9 mouse cellular contexts compared by ENCODE assay signal in genomic region chr11:107982225-107982896, GRCm38 (mm10).
DNase-seq lines count a peak whose midpoint lies in the region; ATAC-seq and TF ChIP-seq lines count a peak whose summit lies in the region.
"Had no signal": no experiment of that assay in that cellular context is flagged by ENCODE, and none has a peak within 500 bp of the region (broad histone marks: within the 10 kb centered on the region; RNA-seq: fewer than 3 reads in every experiment).

No protein-coding gene starts in this region.

- peak; percentile 40 for DNase-seq in kidney, adult 18-20 months
- no peak for DNase-seq in kidney, adult 11 months
- DNase-seq in cerebellum, adult 18-20 months = peak; percentile 39 to 53
- DNase-seq in kidney, postnatal 0 days (ENCODE audit: low spot score) = peak; percentile 82
- DNase-seq in liver, embryonic 11.5 days (ENCODE audit: low spot score) = peak; percentile 56
- DNase-seq: liver, embryonic 13.5 days had no signal

- WGBS in forebrain, embryonic 13.5 days = 21% methylated on average over 16 of the region's 16 CpGs
- WGBS in kidney, postnatal 0 days = 20% methylated on average over 16 of the region's 16 CpGs
- WGBS in liver, embryonic 11.5 days = 44% methylated on average over 16 of the region's 16 CpGs
- 8% methylated on average over 16 of the region's 16 CpGs for WGBS in olfactory bulb, adult 2 months

- H3K36me3 ChIP-seq in forebrain, embryonic 13.5 days (ENCODE audit: poor library complexity, severe bottlenecking) = no peaks in the 10 kb centered on the region
- H3K36me3 ChIP-seq in kidney, postnatal 0 days (ENCODE audit: insufficient read depth, low read length) = no peaks in the 10 kb centered on the region
- H3K36me3 ChIP-seq in liver, embryonic 11.5 days (ENCODE audit: control insufficient read depth, insufficient read depth, low read length) = no peaks in the 10 kb centered on the region
- H3K36me3 ChIP-seq: liver, embryonic 13.5 days had no signal

- peaks cover 11% of the 10 kb centered on the region for H3K27me3 ChIP-seq in forebrain, embryonic 13.5 days
- no peaks in the 10 kb centered on the region for H3K27me3 ChIP-seq in kidney, postnatal 0 days (ENCODE audit: insufficient read depth, low read length)
- H3K27me3 ChIP-seq in liver, embryonic 11.5 days (replicated peaks; ENCODE audit: control insufficient read depth, insufficient read depth, low read length) = no peaks in the 10 kb centered on the region
- H3K27me3 ChIP-seq: liver, embryonic 13.5 days had no signal

- H3K4me2 ChIP-seq in forebrain, embryonic 13.5 days = no peak overlapping the region
- H3K4me2 ChIP-seq in kidney, postnatal 0 days (ENCODE audit: low read length) = no peak overlapping the region
- no peak overlapping the region for H3K4me2 ChIP-seq in liver, embryonic 11.5 days
- H3K4me2 ChIP-seq: liver, embryonic 13.5 days had no signal

- ATAC-seq in forebrain, embryonic 13.5 days = peak; percentile 82
- ATAC-seq in kidney, postnatal 0 days (replicated peaks; ENCODE audit: low FRiP score, low read depth) = no peak
- ATAC-seq in liver, embryonic 11.5 days (replicated peaks; ENCODE audit: low FRiP score) = no peak
- ATAC-seq in erythroid progenitor cell, adult 5-6 weeks (replicated peaks; ENCODE audit: low FRiP score, poor library complexity, severe bottlenecking) = no peak

- H3K4me3 ChIP-seq in forebrain, embryonic 13.5 days = no peak overlapping the region
- no peak overlapping the region for H3K4me3 ChIP-seq in kidney, postnatal 0 days (replicated peaks; ENCODE audit: low read depth, low read length)
- H3K4me3 ChIP-seq in liver, embryonic 11.5 days (ENCODE audit: low read depth, low read length) = no peak overlapping the region
- no peak overlapping the region for H3K4me3 ChIP-seq in olfactory bulb, adult 2 months (ENCODE audit: insufficient read depth, low read depth, low read length)
- H3K4me3 ChIP-seq: liver, embryonic 13.5 days had no signal

- peak; percentile 87 for TF ChIP-seq CTCF in kidney, postnatal 0 days (IDR thresholded peaks at IDR 0.05; ENCODE audit: low read depth)
- TF ChIP-seq CTCF in olfactory bulb, adult 2 months (IDR thresholded peaks at IDR 0.05; ENCODE audit: insufficient read depth, low read depth, low read length) = peak; percentile 98

- H3K9ac ChIP-seq in forebrain, embryonic 13.5 days = no peak overlapping the region
- H3K9ac ChIP-seq in kidney, postnatal 0 days (ENCODE audit: low read depth, low read length) = no peak overlapping the region
- H3K9ac ChIP-seq in liver, embryonic 11.5 days (ENCODE audit: low read depth, low read length) = no peak overlapping the region
- H3K9ac ChIP-seq: liver, embryonic 13.5 days had no signal

- peaks cover 18% of the 10 kb centered on the region for H3K4me1 ChIP-seq in forebrain, embryonic 13.5 days
- no peaks in the 10 kb centered on the region for H3K4me1 ChIP-seq in kidney, postnatal 0 days (replicated peaks; ENCODE audit: insufficient read depth, low read length)
- no peaks in the 10 kb centered on the region; the same call in 1 of the 2 replicates for H3K4me1 ChIP-seq in liver, embryonic 11.5 days (replicated peaks; ENCODE audit: control insufficient read depth, insufficient read depth, low read length)
- H3K4me1 ChIP-seq in olfactory bulb, adult 2 months (ENCODE audit: control insufficient read depth, insufficient read depth, low read length) = peaks cover 48% of the 10 kb centered on the region

- no peak overlapping the region for H3K27ac ChIP-seq in forebrain, embryonic 13.5 days
- no peak overlapping the region for H3K27ac ChIP-seq in kidney, postnatal 0 days
- H3K27ac ChIP-seq in liver, embryonic 11.5 days (ENCODE audit: low read depth, low read length) = no peak overlapping the region
- H3K27ac ChIP-seq in olfactory bulb, adult 2 months (ENCODE audit: insufficient read depth, low read depth, low read length) = peak overlapping the region; percentile 52; the same call in 1 of the 2 replicates
- H3K27ac ChIP-seq: liver, embryonic 13.5 days had no signal

- TF ChIP-seq POLR2A in olfactory bulb, adult 2 months (IDR thresholded peaks at IDR 0.05; ENCODE audit: insufficient read depth, low read depth, low read length) = no peak

- no peaks in the 10 kb centered on the region for H3K9me3 ChIP-seq in forebrain, embryonic 13.5 days (replicated peaks)
- H3K9me3 ChIP-seq in kidney, postnatal 0 days (replicated peaks; ENCODE audit: low read length) = no peaks in the 10 kb centered on the region
- H3K9me3 ChIP-seq in liver, embryonic 11.5 days (ENCODE audit: control insufficient read depth, low read length) = no peaks in the 10 kb centered on the region
- H3K9me3 ChIP-seq: liver, embryonic 13.5 days had no signal
